Mouse (Mus musculus): ENCODE measurements around the gene Fbxo11. TPM values are rescaled to one million over a fixed set of nuclear protein-coding genes. Genes with fewer than 3 reads are reported as not detected.
"Not testable (repeated sequence)": the region's sequence is repeated elsewhere in the genome, so short reads cannot be mapped to it uniquely, and the experiment has no call there.

Gene Fbxo11
- polyA plus RNA-seq, 1 experiment from 2014 or later, result 29.1 TPM

GRCm38 (mm10) chr17:87975229-87975853, 89.8 kb downstream of the Fbxo11 start:
- peak; percentile 61 for ATAC-seq (ENCODE audit: insufficient number of reproducible peaks, insufficient read depth, low FRiP score, low TSS enrichment, low read depth)
- H3K4me3 ChIP-seq (replicated peaks), result peak overlapping the region; percentile 97
- H3K36me3 ChIP-seq, result peaks cover 23% of the 10 kb centered on the region
- H3K9ac ChIP-seq (replicated peaks), result peak overlapping the region; percentile 94
- H3K27ac ChIP-seq, result peak overlapping the region; percentile 92
- no peaks in the 10 kb centered on the region for H3K27me3 ChIP-seq
- no peaks in the 10 kb centered on the region for H3K9me3 ChIP-seq
- peak overlapping the region; percentile 71 for H3K4me2 ChIP-seq
- peaks cover 16% of the 10 kb centered on the region for H3K4me1 ChIP-seq (replicated peaks)
- under 1% methylated on average over 67 of the region's 68 CpGs for WGBS

- H3K27ac ChIP-seq, result peak within 1 kb of the TSS; percentile 92
- H3K4me3 ChIP-seq (replicated peaks), result peak within 1 kb of the TSS; percentile 97
- peak within 1 kb of the TSS; percentile 71 for H3K4me2 ChIP-seq
- under 1% methylated on average over 63 of the region's 63 CpGs for WGBS
- peak within 1 kb of the TSS; percentile 94 for H3K9ac ChIP-seq (replicated peaks)
- H3K4me1 ChIP-seq (replicated peaks), result peaks cover 16% of the 10 kb centered on the region
- peak; percentile 96 for ATAC-seq (ENCODE audit: insufficient number of reproducible peaks, insufficient read depth, low FRiP score, low TSS enrichment, low read depth)
- no peaks in the 10 kb centered on the region for H3K9me3 ChIP-seq
- peaks cover 17% of the 10 kb centered on the region for H3K36me3 ChIP-seq
- H3K27me3 ChIP-seq, result no peaks in the 10 kb centered on the region
Measured at GRCm38 (mm10) chr17:87974629-87975228, 90.4 kb downstream of the Fbxo11 start, which contains the start of gene Msh6. TSS of gene Msh6 (plus strand) at chr17:87975062.

- peaks cover 12% of the 10 kb centered on the region for H3K36me3 ChIP-seq
- no peaks in the 10 kb centered on the region for H3K9me3 ChIP-seq
- H3K4me3 ChIP-seq (replicated peaks), result no peak overlapping the region
- H3K4me1 ChIP-seq (replicated peaks), result peaks cover 16% of the 10 kb centered on the region
- H3K9ac ChIP-seq (replicated peaks), result no peak overlapping the region
- ATAC-seq (ENCODE audit: insufficient number of reproducible peaks, insufficient read depth, low FRiP score, low TSS enrichment, low read depth), result no peak
- H3K27ac ChIP-seq, result no peak overlapping the region
- H3K4me2 ChIP-seq, result peak overlapping the region; percentile 71; the same call in 1 of the 2 replicates
- 74% methylated on average over 10 of the region's 10 CpGs for WGBS
- H3K27me3 ChIP-seq, result no peaks in the 10 kb centered on the region
Measured at GRCm38 (mm10) chr17:87973261-87974167, 91.6 kb downstream of the Fbxo11 start.

- 75% methylated on average over 5 of the region's 5 CpGs for WGBS
- Histone ChIP-seq H3K36me3 (peaks cover 6% of the 10 kb centered on the region), H3K9me3 (no peaks in the 10 kb centered on the region), H3K4me2 (no peak overlapping the region), H3K9ac (replicated peaks) (no peak overlapping the region), H3K4me1 (replicated peaks) (peaks cover 16% of the 10 kb centered on the region), H3K4me3 (replicated peaks) (no peak overlapping the region), H3K27me3 (no peaks in the 10 kb centered on the region), H3K27ac (no peak overlapping the region)
- no peak for ATAC-seq (ENCODE audit: insufficient number of reproducible peaks, insufficient read depth, low FRiP score, low TSS enrichment, low read depth)
Measured at GRCm38 (mm10) chr17:87972856-87973255, 92.2 kb downstream of the Fbxo11 start.

- H3K4me1 ChIP-seq (replicated peaks), result peaks cover 16% of the 10 kb centered on the region
- H3K27ac ChIP-seq; H3K9me3 ChIP-seq; H3K9ac ChIP-seq (replicated peaks); H3K4me3 ChIP-seq (replicated peaks); H3K4me2 ChIP-seq; H3K27me3 ChIP-seq; H3K36me3 ChIP-seq; ATAC-seq (ENCODE audit: insufficient number of reproducible peaks, insufficient read depth, low FRiP score, low TSS enrichment, low read depth): not testable (repeated sequence)
- WGBS, result 85% methylated on average over 15 of the region's 15 CpGs
Measured at GRCm38 (mm10) chr17:87971696-87972591, 93.1 kb downstream of the Fbxo11 start.

GRCm38 (mm10) chr17:87968483-87968926, 96.6 kb downstream of the Fbxo11 start:
- H3K9me3 ChIP-seq; ATAC-seq (ENCODE audit: insufficient number of reproducible peaks, insufficient read depth, low FRiP score, low TSS enrichment, low read depth); H3K9ac ChIP-seq (replicated peaks); H3K27ac ChIP-seq; H3K4me1 ChIP-seq (replicated peaks); H3K4me2 ChIP-seq; H3K36me3 ChIP-seq; H3K4me3 ChIP-seq (replicated peaks); H3K27me3 ChIP-seq: not testable (repeated sequence)
- 41% methylated on average over 7 of the region's 8 CpGs for WGBS

- H3K4me1 ChIP-seq (replicated peaks), result no peaks in the 10 kb centered on the region
- no peak overlapping the region for H3K4me3 ChIP-seq (replicated peaks)
- no peak overlapping the region for H3K27ac ChIP-seq
- ATAC-seq (ENCODE audit: insufficient number of reproducible peaks, insufficient read depth, low FRiP score, low TSS enrichment, low read depth), result no peak
- no peaks in the 10 kb centered on the region for H3K36me3 ChIP-seq
- H3K9me3 ChIP-seq, result 0 out of 2 replicates have a peak, but pooled peaks cover 3% of the 10 kb centered on the region
- H3K27me3 ChIP-seq, result no peaks in the 10 kb centered on the region
- WGBS, result 85% methylated on average over 14 of the region's 14 CpGs
- no peak overlapping the region for H3K4me2 ChIP-seq
- H3K9ac ChIP-seq (replicated peaks), result no peak overlapping the region
Measured at GRCm38 (mm10) chr17:87963081-87964075, 101.7 kb downstream of the Fbxo11 start.

GRCm38 (mm10) chr17:87959931-87960330, 105.2 kb downstream of the Fbxo11 start:
- not testable (repeated sequence) for H3K4me2 ChIP-seq; H3K4me1 ChIP-seq (replicated peaks); H3K4me3 ChIP-seq (replicated peaks); H3K27ac ChIP-seq; H3K36me3 ChIP-seq; H3K9ac ChIP-seq (replicated peaks); H3K27me3 ChIP-seq; ATAC-seq (ENCODE audit: insufficient number of reproducible peaks, insufficient read depth, low FRiP score, low TSS enrichment, low read depth); H3K9me3 ChIP-seq
- WGBS, result 93% methylated on average over 5 of the region's 5 CpGs

GRCm38 (mm10) chr17:87959406-87959805, 105.7 kb downstream of the Fbxo11 start:
- H3K4me3 ChIP-seq (replicated peaks); H3K4me1 ChIP-seq (replicated peaks); H3K27ac ChIP-seq; H3K4me2 ChIP-seq; ATAC-seq (ENCODE audit: insufficient number of reproducible peaks, insufficient read depth, low FRiP score, low TSS enrichment, low read depth); H3K9ac ChIP-seq (replicated peaks); H3K27me3 ChIP-seq; H3K36me3 ChIP-seq; H3K9me3 ChIP-seq: not testable (repeated sequence)
- 93% methylated on average over 11 of the region's 11 CpGs for WGBS

- Histone ChIP-seq H3K4me3 (replicated peaks) (no peak overlapping the region), H3K4me2 (no peak overlapping the region), H3K27me3 (no peaks in the 10 kb centered on the region), H3K4me1 (replicated peaks) (no peaks in the 10 kb centered on the region), H3K27ac (no peak overlapping the region), H3K9me3 (0 out of 2 replicates have a peak, but pooled peaks cover 3% of the 10 kb centered on the region), H3K9ac (replicated peaks) (no peak overlapping the region), H3K36me3 (no peaks in the 10 kb centered on the region)
- no peak for ATAC-seq (ENCODE audit: insufficient number of reproducible peaks, insufficient read depth, low FRiP score, low TSS enrichment, low read depth)
- WGBS, result 72% methylated on average over 8 of the region's 8 CpGs
Measured at GRCm38 (mm10) chr17:87958283-87958682, 106.8 kb downstream of the Fbxo11 start.
